Mouse (Mus musculus): Measurements from ENCODE around the gene Oog3. TPM values are rescaled to one million over a fixed set of nuclear protein-coding genes. Genes with fewer than 3 reads are reported as not detected.

Oog3 gene
- not detected for total RNA-seq (2021)

DNA sequence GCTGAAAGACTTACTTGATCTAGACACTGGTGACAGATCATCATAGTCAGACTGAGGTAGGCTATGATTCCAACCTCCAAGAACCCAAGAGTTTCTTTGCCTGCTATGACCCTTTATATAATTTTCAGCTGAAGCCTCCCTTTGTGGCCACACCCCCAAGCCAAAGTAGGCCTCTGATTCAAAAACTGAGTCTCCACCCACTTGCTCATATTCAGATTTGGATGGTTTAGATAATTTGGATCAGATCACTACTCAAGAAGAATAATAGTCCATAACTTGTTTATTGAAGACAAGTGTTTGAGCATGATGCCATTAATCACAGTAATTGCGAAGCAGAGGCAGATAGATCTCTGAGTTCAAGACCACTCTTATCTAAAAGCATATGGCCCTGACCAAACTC lies at the start of gene Oog3:
Gene Oog3 (minus strand): TSS at position 101 of the 400 bp plus-strand sequence.
- intact Hi-C loops (cut with DNase I), result no loop called here
- no peak for DNase-seq (ENCODE audit: low spot score in 2 of 2)

DNA sequence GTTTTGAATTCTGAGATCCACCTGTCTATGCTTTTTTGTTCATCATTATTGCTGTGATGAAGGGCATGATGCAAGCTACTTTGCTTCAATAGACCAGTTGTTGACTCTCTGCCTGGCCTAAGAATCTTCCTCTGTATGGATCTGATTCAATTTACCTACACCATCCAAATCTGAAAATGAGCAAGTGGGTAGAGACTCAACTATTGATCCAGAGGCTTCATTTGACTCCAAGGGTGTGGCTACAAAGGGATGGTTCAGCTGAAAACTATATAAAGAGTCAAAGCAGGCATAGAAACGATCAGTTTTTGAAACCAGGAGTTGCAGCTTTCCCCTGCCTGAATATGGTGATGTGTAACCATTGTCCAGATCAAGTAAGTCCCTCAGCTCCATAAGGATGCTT lies 28.0 kb upstream of the Oog3 start, which contains the start of gene Oog2:
Gene Oog2 (plus strand): TSS at position 301 of the 400 bp plus-strand sequence.
- intact Hi-C loops (cut with DNase I), result no loop called here
- no peak for DNase-seq (ENCODE audit: low spot score in 2 of 2)

Other genes starting within 250 kb of the Oog3 start
- not detected for gene Pramef25, start 211.6 kb downstream of the Oog3 start, total RNA-seq (2021)
- not detected for gene Gm13101, start 195.7 kb downstream of the Oog3 start, total RNA-seq (2021)
- not detected for gene Pramef17, start 168.3 kb downstream of the Oog3 start, total RNA-seq (2021)
- gene Pramel4, start 103.5 kb downstream of the Oog3 start, total RNA-seq (2021), result not detected
- gene Gm13102, start 56.2 kb downstream of the Oog3 start, total RNA-seq (2021), result not detected
- not detected for gene Oog2, start 28.1 kb upstream of the Oog3 start, total RNA-seq (2021)
- gene C87977, start 50.7 kb upstream of the Oog3 start, total RNA-seq (2021), result not detected
- not detected for gene Pramel5, start 117.8 kb upstream of the Oog3 start, total RNA-seq (2021)
- gene Gm13128, start 167.6 kb upstream of the Oog3 start, total RNA-seq (2021), result not detected
- gene Gm13119, start 195.3 kb upstream of the Oog3 start, total RNA-seq (2021), result not detected
- not detected for gene Pramef20, start 215.3 kb upstream of the Oog3 start, total RNA-seq (2021)
- gene Pramef12, start 245.8 kb upstream of the Oog3 start, total RNA-seq (2021), result not detected

All from left cerebral cortex, postnatal 36 days (tissue).